Mouse (Mus musculus) hindbrain, embryonic 14.5 days (tissue): ENCODE results near the gene Fam186b. TPM values are rescaled to one million over a fixed set of nuclear protein-coding genes. Genes with fewer than 3 reads are reported as not detected.
A peak's percentile ranks its signal among the peaks of the same experiment; 100 is the strongest.
"Not testable (repeated sequence)": the region's sequence is repeated elsewhere in the genome, so short reads cannot be mapped to it uniquely, and the experiment has no call there.

Experiments used
- ATAC-seq: fragments of 200-750 bp; cut with Nextera tagmentation; 2 replicates; pipeline ENCODE4 v1.8.0; 2017; ENCODE audit warnings: moderate number of reproducible peaks, mild to moderate bottlenecking, moderate TSS enrichment, moderate library complexity; ENCODE audit not compliant: low FRiP score
- DNase-seq: peaks from one replicate; pipeline ENCODE4 v3.0.0-alpha.2; 2015; ENCODE audit warnings: low spot score
- H3K27ac ChIP-seq: fragments of 300-500 bp; sonication (generic); 2 replicates; pipeline ENCODE4 v1.5.1; 2014; ENCODE audit warnings: mild to moderate bottlenecking, moderate library complexity
- H3K27me3 ChIP-seq: fragments of 300-500 bp; sonication (generic); 2 replicates; pipeline ENCODE4 v1.6.1; 2014; ENCODE audit warnings: mild to moderate bottlenecking, low read length, mixed read lengths; ENCODE audit not compliant: control insufficient read depth, insufficient read depth
- H3K36me3 ChIP-seq: fragments of 300-500 bp; sonication (generic); replicated peaks from 2 replicates; pipeline ENCODE4 v1.6.1; 2014; ENCODE audit not compliant: control insufficient read depth, insufficient read depth
- H3K4me1 ChIP-seq: fragments of 300-500 bp; sonication (generic); replicated peaks from 2 replicates; pipeline ENCODE4 v1.6.1; 2014; ENCODE audit warnings: antibody characterized with exemption, low read length, mixed read lengths; ENCODE audit not compliant: control insufficient read depth, insufficient read depth
- H3K4me2 ChIP-seq: fragments of 300-500 bp; sonication (generic); replicated peaks from 2 replicates; pipeline ENCODE4 v1.6.1; 2014; ENCODE audit warnings: mild to moderate bottlenecking, moderate library complexity
- H3K4me3 ChIP-seq: fragments of 300-500 bp; sonication (generic); replicated peaks from 2 replicates; pipeline ENCODE4 v1.5.1; 2014; ENCODE audit warnings: mild to moderate bottlenecking, low read length
- H3K9ac ChIP-seq: fragments of 300-500 bp; sonication (generic); 2 replicates; pipeline ENCODE4 v1.6.1; 2014
- H3K9me3 ChIP-seq: fragments of 300-500 bp; sonication (generic); 2 replicates; pipeline ENCODE4 v1.6.1; 2016; ENCODE audit warnings: low read length; ENCODE audit not compliant: control insufficient read depth
- WGBS: fragments of 180-500 bp; shearing (Covaris S2); extraction: QIAGEN DNeasy Blood & Tissue Kit; methylation state at CpG from one replicate; pipeline ENCODE4 v1.1.7; 2014; 5-methylcytosine and 5-hydroxymethylcytosine counted together
- polyA plus RNA-seq: library from polyadenylated mRNA; unstranded; fragments of >200 nt; fragmentation: Nextera tagmentation; extraction: Ambion mirVana; gene quantifications from 2 replicates; pipeline ENCODE4 v1.2.1, GENCODE M21; 2014

Fam186b gene
- polyA plus RNA-seq, 1 experiment from 2014 or later = 0.39 TPM

DNA sequence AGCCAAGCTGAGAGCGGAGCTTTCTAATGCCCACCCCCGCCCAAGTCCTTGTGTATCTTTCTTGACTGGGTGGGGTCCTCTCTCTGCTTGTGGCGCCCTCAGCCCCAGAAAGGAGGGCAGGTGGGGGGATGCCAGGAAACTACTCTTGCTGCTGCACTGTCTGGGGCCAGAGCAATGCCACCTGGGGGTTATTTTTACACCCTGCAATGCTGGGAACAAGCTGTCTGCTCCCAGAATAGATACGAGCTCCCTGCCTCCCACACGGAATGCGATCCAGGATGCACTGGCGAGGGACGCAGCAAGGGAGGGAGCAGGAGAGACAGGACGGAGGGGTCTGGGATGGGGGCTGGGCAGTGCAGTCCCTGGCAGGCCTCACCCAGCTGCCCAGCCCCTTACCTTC, 46.7 kb downstream of the Fam186b start:
- no peak overlapping the region for H3K27ac ChIP-seq
- DNase-seq (no peak), ATAC-seq (no peak)
- no peaks in the 10 kb centered on the region for H3K9me3 ChIP-seq
- no peak overlapping the region for H3K4me2 ChIP-seq
- H3K27me3 ChIP-seq = no peaks in the 10 kb centered on the region
- 84% methylated on average over 9 of the region's 9 CpGs for WGBS
- H3K4me1 ChIP-seq = peaks cover 10% of the 10 kb centered on the region
- H3K4me3 ChIP-seq = no peak overlapping the region
- H3K36me3 ChIP-seq = peaks cover 59% of the 10 kb centered on the region
- no peak overlapping the region for H3K9ac ChIP-seq

DNA sequence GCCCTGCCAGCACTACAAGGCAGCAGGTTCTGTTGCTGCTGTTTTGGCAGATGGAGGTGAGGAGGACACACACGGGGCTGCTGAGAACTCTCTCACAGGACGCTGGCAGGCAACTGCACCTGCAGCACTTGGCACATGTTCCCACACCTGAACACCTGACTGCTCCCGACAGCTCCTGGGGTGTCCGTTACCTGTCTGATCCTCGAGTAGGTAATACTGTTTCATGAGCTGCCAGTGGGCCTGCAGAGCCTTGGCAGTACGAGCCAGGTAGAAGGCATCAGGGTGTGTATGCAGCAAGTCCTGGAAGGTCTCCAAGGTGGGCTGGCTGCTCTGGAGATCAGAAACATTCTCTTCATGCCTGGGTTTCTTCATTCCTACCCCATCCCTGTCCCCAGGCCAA, 49.0 kb downstream of the Fam186b start:
- 95% methylated on average over 6 of the region's 6 CpGs for WGBS
- peaks cover 81% of the 10 kb centered on the region for H3K36me3 ChIP-seq
- H3K9ac ChIP-seq, DNase-seq, H3K4me2 ChIP-seq, H3K4me3 ChIP-seq, H3K27me3 ChIP-seq, H3K4me1 ChIP-seq, H3K9me3 ChIP-seq, H3K27ac ChIP-seq, ATAC-seq: not testable (repeated sequence)

DNA sequence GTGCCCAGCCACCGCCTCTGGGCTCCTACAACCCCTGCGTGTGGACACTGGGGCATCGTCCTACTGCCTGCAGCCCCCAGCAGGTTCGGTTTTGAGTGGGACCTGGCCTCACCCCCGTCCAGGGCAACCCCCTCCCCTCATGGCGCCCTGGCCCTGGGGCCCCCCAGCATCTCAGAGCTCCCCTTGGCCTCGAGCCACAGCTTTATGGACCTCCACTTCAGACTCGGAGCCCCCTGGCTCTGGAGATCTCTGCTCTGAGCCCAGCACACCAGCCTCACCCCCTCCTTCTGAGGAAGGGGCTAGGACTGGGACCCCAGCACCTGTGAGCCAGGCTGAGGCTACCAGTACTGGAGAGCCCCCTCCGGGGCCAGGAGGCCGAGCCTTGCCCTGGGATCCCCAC, 53.6 kb downstream of the Fam186b start:
- no peaks in the 10 kb centered on the region for H3K4me1 ChIP-seq
- ATAC-seq (no peak), DNase-seq (no peak)
- no peaks in the 10 kb centered on the region for H3K27me3 ChIP-seq
- no peak overlapping the region for H3K4me3 ChIP-seq
- no peaks in the 10 kb centered on the region for H3K9me3 ChIP-seq
- no peak overlapping the region for H3K9ac ChIP-seq
- no peak overlapping the region for H3K4me2 ChIP-seq
- H3K36me3 ChIP-seq = peaks cover 62% of the 10 kb centered on the region
- H3K27ac ChIP-seq = no peak overlapping the region
- 91% methylated on average over 8 of the region's 10 CpGs for WGBS

- ATAC-seq = no peak
- peaks cover 54% of the 10 kb centered on the region for H3K36me3 ChIP-seq
- no peaks in the 10 kb centered on the region for H3K4me1 ChIP-seq
- H3K9ac ChIP-seq = no peak overlapping the region
- H3K9me3 ChIP-seq = no peaks in the 10 kb centered on the region
- no peak for DNase-seq
- WGBS = 72% methylated on average over 4 of the region's 4 CpGs
- H3K27ac ChIP-seq = no peak overlapping the region
- H3K4me3 ChIP-seq = no peak overlapping the region
- no peaks in the 10 kb centered on the region for H3K27me3 ChIP-seq
- H3K4me2 ChIP-seq = no peak overlapping the region
Measured at GRCm38 (mm10) chr15:99241249-99241648, 54.4 kb downstream of the Fam186b start.

GRCm38 (mm10) chr15:99240129-99240528, 55.6 kb downstream of the Fam186b start:
- Histone ChIP-seq H3K4me2 (no peak overlapping the region), H3K4me1 (no peaks in the 10 kb centered on the region), H3K4me3 (no peak overlapping the region), H3K9ac (no peak overlapping the region), H3K9me3 (no peaks in the 10 kb centered on the region), H3K27ac (no peak overlapping the region), H3K36me3 (peaks cover 43% of the 10 kb centered on the region), H3K27me3 (no peaks in the 10 kb centered on the region)
- DNase-seq (no peak), ATAC-seq (no peak)
- WGBS = 83% methylated on average over 4 of the region's 4 CpGs

DNA sequence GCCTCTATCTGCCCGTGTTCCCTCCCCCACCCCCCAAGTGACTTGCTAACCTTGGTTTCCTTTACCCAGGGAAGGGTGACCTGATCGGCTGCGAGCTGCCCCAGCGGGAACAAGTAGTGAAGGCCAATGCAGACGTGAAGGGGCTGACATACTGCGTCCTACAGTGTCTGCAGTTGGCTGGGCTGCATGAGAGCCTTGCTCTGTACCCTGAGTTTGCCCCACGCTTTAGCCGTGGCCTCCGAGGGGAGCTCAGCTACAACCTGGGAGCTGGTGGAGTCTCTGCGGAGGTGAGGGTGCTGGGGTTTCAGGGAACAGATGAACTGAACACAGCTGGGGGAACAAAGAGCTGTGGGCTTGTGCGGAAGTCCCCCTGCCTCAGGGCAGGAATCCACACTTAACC, 57.7 kb downstream of the Fam186b start:
- 62% methylated on average over 11 of the region's 11 CpGs for WGBS
- ATAC-seq = no peak

DNA sequence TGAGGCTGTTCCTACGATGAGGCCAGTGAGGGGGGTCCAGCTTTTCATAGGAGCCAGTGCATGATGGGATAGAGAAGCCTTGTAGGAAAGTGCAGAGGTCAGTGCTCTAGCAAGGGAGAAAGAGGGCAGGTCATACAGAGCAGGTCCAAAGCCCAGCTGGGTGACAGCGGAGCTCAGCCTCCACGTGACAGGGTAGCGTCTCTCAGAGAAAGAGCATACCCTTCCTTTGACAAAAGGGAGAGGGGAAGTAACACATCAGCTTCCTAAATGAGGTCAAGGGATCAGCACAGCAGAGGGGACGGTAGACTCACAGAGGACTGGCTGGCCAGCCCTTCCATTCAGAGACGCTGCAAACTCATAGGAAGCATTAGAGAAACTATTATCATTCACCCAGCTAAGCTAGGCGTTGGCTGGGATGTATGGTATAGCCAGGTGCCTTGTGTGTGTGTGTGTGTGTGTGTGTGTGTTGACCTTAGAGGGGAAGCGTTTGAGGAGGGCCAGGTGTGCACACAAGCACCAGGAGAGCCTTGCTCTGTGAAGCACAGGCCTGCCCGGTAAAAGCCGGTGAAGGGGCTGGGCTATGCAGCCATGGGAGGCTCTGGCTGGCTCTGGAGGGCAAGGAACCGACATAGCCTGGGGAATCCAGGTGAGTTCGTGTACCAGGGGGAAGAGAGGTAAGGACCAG, 61.2 kb downstream of the Fam186b start:
- Histone ChIP-seq H3K9ac (no peak overlapping the region), H3K27ac (no peak overlapping the region), H3K27me3 (peaks cover 9% of the 10 kb centered on the region; the same call in 1 of the 2 replicates), H3K4me1 (no peaks in the 10 kb centered on the region), H3K4me3 (no peak overlapping the region), H3K9me3 (no peaks in the 10 kb centered on the region), H3K36me3 (no peaks in the 10 kb centered on the region), H3K4me2 (no peak overlapping the region)
- DNase-seq = no peak
- no peak for ATAC-seq
- WGBS = 46% methylated on average over 12 of the region's 12 CpGs

More for the DNA sequence above, 57.7 kb downstream of the Fam186b start:
- Histone ChIP-seq H3K9ac (no peak overlapping the region), H3K4me3 (no peak overlapping the region), H3K4me2 (no peak overlapping the region), H3K36me3 (peaks cover 22% of the 10 kb centered on the region), H3K9me3 (no peaks in the 10 kb centered on the region), H3K27ac (no peak overlapping the region), H3K4me1 (no peaks in the 10 kb centered on the region), H3K27me3 (no peaks in the 10 kb centered on the region)
- no peak for DNase-seq

DNA sequence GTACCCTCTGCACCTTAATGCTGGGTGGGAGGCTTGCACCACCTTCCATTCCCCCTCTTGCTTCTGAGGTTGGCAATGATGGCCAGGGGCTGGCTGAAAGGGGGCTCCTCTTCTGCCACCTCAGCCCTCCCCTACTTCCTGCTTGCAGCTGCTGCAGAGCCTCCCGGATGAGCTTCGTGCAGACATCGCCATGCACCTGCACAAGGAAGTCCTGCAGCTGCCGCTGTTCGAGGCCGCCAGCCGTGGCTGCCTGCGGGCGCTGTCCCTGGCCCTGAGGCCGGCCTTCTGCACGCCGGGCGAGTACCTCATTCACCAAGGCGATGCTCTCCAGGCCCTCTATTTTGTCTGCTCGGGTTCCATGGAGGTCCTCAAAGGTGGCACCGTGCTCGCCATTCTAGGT, 62.0 kb downstream of the Fam186b start:
- WGBS = 62% methylated on average over 17 of the region's 17 CpGs
- peaks cover 17% of the 10 kb centered on the region for H3K27me3 ChIP-seq
- no peak for DNase-seq
- H3K9ac ChIP-seq = no peak overlapping the region
- H3K36me3 ChIP-seq = no peaks in the 10 kb centered on the region
- no peak for ATAC-seq
- H3K27ac ChIP-seq = no peak overlapping the region
- no peak overlapping the region for H3K4me2 ChIP-seq
- H3K4me1 ChIP-seq = no peaks in the 10 kb centered on the region
- no peaks in the 10 kb centered on the region for H3K9me3 ChIP-seq
- no peak overlapping the region for H3K4me3 ChIP-seq

DNA sequence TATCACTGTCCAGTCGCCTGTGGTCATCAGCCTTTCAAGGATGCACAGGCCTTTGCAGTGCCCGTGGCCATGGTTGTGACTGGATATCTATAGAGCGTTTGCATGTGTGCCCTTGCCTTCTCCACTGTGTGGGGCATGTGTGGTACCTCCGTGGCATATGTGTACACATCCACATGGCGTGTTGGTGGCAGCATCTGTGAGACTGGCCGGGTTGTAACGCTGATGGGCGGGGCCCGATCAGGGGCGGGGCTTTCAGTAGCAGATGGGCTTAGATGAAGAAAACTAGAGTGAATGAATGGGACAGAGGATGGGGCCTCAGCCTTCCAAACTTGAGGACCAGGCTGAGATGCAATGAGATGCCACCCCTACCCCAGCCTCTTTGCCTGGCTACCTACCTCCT, 63.7 kb downstream of the Fam186b start:
- WGBS = 71% methylated on average over 10 of the region's 10 CpGs
- Histone ChIP-seq H3K4me3 (no peak overlapping the region), H3K4me1 (no peaks in the 10 kb centered on the region), H3K27ac (no peak overlapping the region), H3K27me3 (peaks cover 34% of the 10 kb centered on the region), H3K9me3 (no peaks in the 10 kb centered on the region), H3K9ac (no peak overlapping the region), H3K4me2 (no peak overlapping the region), H3K36me3 (no peaks in the 10 kb centered on the region)
- DNase-seq (no peak), ATAC-seq (no peak)

- Histone ChIP-seq H3K9me3 (no peaks in the 10 kb centered on the region), H3K27ac (no peak overlapping the region), H3K4me1 (peaks cover 24% of the 10 kb centered on the region), H3K4me3 (peak overlapping the region; percentile 34; the same call in 1 of the 2 replicates), H3K4me2 (peak overlapping the region; percentile 55; the same call in 1 of the 2 replicates), H3K36me3 (no peaks in the 10 kb centered on the region), H3K9ac (no peak overlapping the region), H3K27me3 (peaks cover 90% of the 10 kb centered on the region)
- ATAC-seq = no peak
- no peak for DNase-seq
- WGBS = 15% methylated on average over 14 of the region's 14 CpGs
Measured at GRCm38 (mm10) chr15:99226090-99226489, 69.6 kb downstream of the Fam186b start.
